Mouse (Mus musculus): ENCODE results near the gene Jak1.

Gene Jak1

GRCm38 (mm10) chr4:101264741-101265513 lies at the start of gene Jak1:
Gene Jak1, minus strand, starts transcription at chr4:101265282.
- peak; percentile 98 to 99 for DNase-seq (ENCODE audit: low spot score in 2 of 2)

- DNase-seq (ENCODE audit: low spot score in 2 of 2) = no peak
These were observed 47.0 kb upstream of the Jak1 start for GRCm38 (mm10) chr4:101312055-101312454.

- DNase-seq (ENCODE audit: low spot score in 2 of 2) = no peak
These were observed 43.1 kb upstream of the Jak1 start for GRCm38 (mm10) chr4:101308166-101308565.

GRCm38 (mm10) chr4:101307286-101307685 lies 42.2 kb upstream of the Jak1 start:
- no peak for DNase-seq (ENCODE audit: low spot score in 2 of 2)

GRCm38 (mm10) chr4:101306132-101306915 lies 41.2 kb upstream of the Jak1 start:
- DNase-seq (ENCODE audit: low spot score in 2 of 2) = no peak

GRCm38 (mm10) chr4:101305126-101305525 lies 40.0 kb upstream of the Jak1 start:
- DNase-seq (ENCODE audit: low spot score in 2 of 2) = no peak

- DNase-seq (ENCODE audit: low spot score in 2 of 2) = no peak
These were observed 39.0 kb upstream of the Jak1 start for GRCm38 (mm10) chr4:101304114-101304513.

GRCm38 (mm10) chr4:101300392-101300910 lies 35.4 kb upstream of the Jak1 start:
- DNase-seq (ENCODE audit: low spot score in 2 of 2) = no peak

GRCm38 (mm10) chr4:101298311-101298990 lies 33.4 kb upstream of the Jak1 start:
- DNase-seq (ENCODE audit: low spot score in 2 of 2) = peak; percentile 28 to 32

- peak; percentile 54 to 57 for DNase-seq (ENCODE audit: low spot score in 2 of 2)
These were observed 31.8 kb upstream of the Jak1 start for GRCm38 (mm10) chr4:101296836-101297235.

GRCm38 (mm10) chr4:101295788-101296187 lies 30.7 kb upstream of the Jak1 start:
- no peak for DNase-seq (ENCODE audit: low spot score in 2 of 2)

GRCm38 (mm10) chr4:101293661-101294060 lies 28.6 kb upstream of the Jak1 start:
- no peak for DNase-seq (ENCODE audit: low spot score in 2 of 2)

- peak; percentile 60 to 61 for DNase-seq (ENCODE audit: low spot score in 2 of 2)
These were observed 27.9 kb upstream of the Jak1 start for GRCm38 (mm10) chr4:101292736-101293541.

GRCm38 (mm10) chr4:101292028-101292735 lies 27.1 kb upstream of the Jak1 start:
- DNase-seq (ENCODE audit: low spot score in 2 of 2) = peak; percentile 89

GRCm38 (mm10) chr4:101288292-101288691 lies 23.2 kb upstream of the Jak1 start:
- no peak for DNase-seq (ENCODE audit: low spot score in 2 of 2)

GRCm38 (mm10) chr4:101286562-101286961 lies 21.5 kb upstream of the Jak1 start:
- no peak for DNase-seq (ENCODE audit: low spot score in 2 of 2)

GRCm38 (mm10) chr4:101285906-101286432 lies 20.9 kb upstream of the Jak1 start:
- no peak for DNase-seq (ENCODE audit: low spot score in 2 of 2)

- DNase-seq (ENCODE audit: low spot score in 2 of 2) = no peak
These were observed 18.9 kb upstream of the Jak1 start for GRCm38 (mm10) chr4:101283938-101284337.

GRCm38 (mm10) chr4:101282237-101282636 lies 17.2 kb upstream of the Jak1 start:
- DNase-seq (ENCODE audit: low spot score in 2 of 2) = no peak

- no peak for DNase-seq (ENCODE audit: low spot score in 2 of 2)
These were observed 15.0 kb upstream of the Jak1 start for GRCm38 (mm10) chr4:101280119-101280518.

Data from spleen, postnatal 36 days (tissue).